Mouse (Mus musculus): ENCODE measurements at regions not wholly inside any gene's neighbourhood (a gene's known extent, or its start where the extent isn't known, plus 50 kb on each side); places are given as distances from the start of the nearest gene placed in this dataset.

DNA sequence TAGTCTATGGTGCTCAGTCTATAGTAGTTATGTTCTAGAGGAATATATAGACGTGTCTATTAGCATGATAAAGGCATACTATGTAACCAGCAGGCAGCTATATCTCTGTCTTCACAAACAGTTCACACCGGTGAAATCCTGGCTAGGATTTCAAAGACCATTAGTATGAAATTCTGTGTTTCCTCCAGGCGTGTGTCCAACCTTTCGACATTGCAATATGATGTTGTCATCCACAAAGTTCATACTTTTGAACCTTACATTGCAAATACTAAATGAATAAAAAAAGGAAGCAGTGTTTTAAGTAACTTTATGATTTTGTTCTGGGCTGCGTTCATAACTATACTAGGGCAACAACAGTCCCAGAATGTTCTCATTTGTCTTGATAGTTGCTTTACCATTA, 95.2 kb upstream of the Cpeb2 start:
- TF ChIP-seq POLR2A (IDR thresholded peaks at IDR 0.05; ENCODE audit: low read depth, low read length) = no peak
- TF ChIP-seq CTCF (IDR thresholded peaks at IDR 0.05; ENCODE audit: extremely low read depth, insufficient read depth, insufficient read length, insufficient replicate concordance) = no peak
